Mouse (Mus musculus) adrenal gland, postnatal 10 days (tissue): ENCODE measurements around the gene Olfr794. TPM values are rescaled to one million over a fixed set of nuclear protein-coding genes. Genes with fewer than 3 reads are reported as not detected.

Experiments
- DNase-seq: peaks from one replicate; pipeline ENCODE4 v3.0.0; 2021; ENCODE audit warnings: mixed read lengths
- long read RNA-seq, 2 experiments: library from polyadenylated mRNA; stranded (forward); transcript quantifications; one replicate each; pipeline ENCODE4 v2.0.0; 2021
- microRNA-seq: library from miRNA; unstranded; fragments of <30 nt; microRNA quantifications from one replicate; pipeline ENCODE4 v1.2.0, GENCODE M21; 2021
- total RNA-seq, 2 experiments: library from RNA; stranded (reverse); gene quantifications; 2 replicates each; pipeline ENCODE4 v1.2.3; 2021

The Olfr794 gene
- total RNA-seq = not detected
- long read RNA-seq, experiment 1 = 0 reads
- long read RNA-seq, experiment 2 = 0 reads

DNA sequence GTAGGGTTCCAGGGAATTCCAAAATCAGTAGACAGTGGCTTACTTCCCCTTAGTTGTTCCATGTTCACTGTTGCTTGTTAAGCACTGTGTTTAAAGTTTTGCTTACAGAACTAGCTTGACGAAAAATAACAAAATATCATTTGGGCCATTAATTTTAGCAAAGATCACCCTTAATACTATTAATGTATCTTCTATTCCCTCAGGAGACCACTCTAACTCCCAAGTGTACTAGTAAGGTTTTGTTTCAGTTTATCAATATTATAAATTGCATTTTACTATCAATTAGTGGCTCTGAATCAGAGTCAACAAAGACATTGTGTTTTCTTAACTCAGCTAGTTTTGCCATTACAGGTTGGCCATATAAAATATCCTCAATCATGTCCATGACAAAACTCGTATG lies at the start of gene Olfr794:
Gene Olfr794 (plus strand): TSS at position 301 of the 400 bp plus-strand sequence.
- no peak for DNase-seq

- no peak for DNase-seq
Measured at GRCm38 (mm10) chr10:129521492-129521891, 46.0 kb upstream of the Olfr794 start, which contains the start of gene Olfr791. TSS of gene Olfr791 (plus strand) at chr10:129521792.

DNA sequence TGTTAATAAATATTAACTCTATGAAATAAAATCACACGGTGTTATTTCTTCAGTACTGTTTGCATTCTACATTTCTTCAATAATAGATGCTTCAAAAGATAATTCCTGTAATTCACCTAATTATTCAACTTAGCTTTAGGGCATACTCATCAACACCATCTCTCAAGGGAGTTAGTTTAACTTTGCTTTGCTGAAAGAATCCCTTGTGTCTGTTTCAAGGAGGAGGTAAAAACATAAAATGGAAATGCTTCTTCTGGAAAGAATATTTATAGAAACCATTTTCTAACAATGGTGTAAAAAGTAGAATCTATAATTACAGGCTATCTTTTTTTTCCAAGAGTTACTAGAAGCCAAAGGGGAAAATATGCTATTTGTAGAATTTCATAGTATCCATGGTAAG lies 28.6 kb upstream of the Olfr794 start, which contains the start of gene Olfr792:
Gene Olfr792 (plus strand): TSS at position 301 of the 400 bp plus-strand sequence.
- no peak for DNase-seq

DNA sequence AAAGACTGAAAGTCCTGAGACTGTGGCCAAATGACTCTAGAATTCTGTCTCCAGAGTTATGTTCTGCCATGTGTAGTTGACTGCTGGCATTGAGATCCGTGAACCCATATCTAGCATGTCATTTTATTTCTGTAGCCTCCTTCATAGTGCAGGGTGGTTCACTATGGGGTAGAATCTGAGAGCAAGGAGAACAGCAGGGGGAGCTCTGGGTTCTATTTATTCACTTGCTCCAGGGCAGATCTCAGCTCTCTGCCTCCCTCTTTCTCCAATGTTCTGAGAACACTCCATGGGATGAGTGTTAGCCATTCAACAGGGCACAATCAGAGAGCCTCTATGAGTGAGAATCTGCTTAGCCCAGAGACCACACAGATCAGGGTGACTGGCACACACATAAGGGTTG lies 18.1 kb upstream of the Olfr794 start:
- peak; percentile 7 for DNase-seq

- DNase-seq = no peak
Measured at GRCm38 (mm10) chr10:129577066-129577465, 9.6 kb downstream of the Olfr794 start.

DNA sequence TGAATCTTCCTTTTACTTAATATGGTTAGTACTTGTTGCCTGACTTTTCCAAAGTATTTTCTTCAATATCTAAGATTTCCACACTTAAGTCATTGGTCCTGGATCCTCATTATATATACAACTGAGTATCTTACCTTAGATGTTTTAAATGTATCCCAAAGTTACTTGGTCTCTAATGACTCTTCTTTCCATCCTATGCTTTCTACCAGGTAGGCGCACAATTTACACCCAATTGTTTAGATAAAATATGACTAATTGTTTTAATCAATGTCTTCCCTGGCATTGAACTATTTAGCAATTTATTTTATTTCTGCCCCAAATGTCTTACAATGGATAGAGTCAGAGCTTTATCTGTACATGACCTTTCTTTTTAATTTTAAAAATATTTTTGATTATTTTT lies 45.0 kb downstream of the Olfr794 start, which contains the start of gene Olfr796:
Gene Olfr796 (minus strand): TSS at position 101 of the 400 bp plus-strand sequence.
- no peak for DNase-seq

GRCm38 (mm10) chr10:129621724-129622123 lies 54.3 kb downstream of the Olfr794 start:
- no peak for DNase-seq

Small RNA genes lying within 50 kb of the gene (microRNA-seq; reads per million reads assigned to microRNA genes)
- not detected for gene Gm23252

Other genes starting within 250 kb of the Olfr794 start
- not detected for gene Olfr780, start 249.5 kb upstream of the Olfr794 start, total RNA-seq
- not detected for gene Olfr781, start 238.8 kb upstream of the Olfr794 start, total RNA-seq
- not detected for gene Olfr782, start 218.8 kb upstream of the Olfr794 start, total RNA-seq
- under 1 TPM in 1 of 2 experiments, not detected in 1; 0.09 TPM for gene Olfr784, start 183.6 kb upstream of the Olfr794 start, total RNA-seq
- gene Olfr785, start 162.2 kb upstream of the Olfr794 start, total RNA-seq = not detected
- gene Olfr786, start 140.3 kb upstream of the Olfr794 start, total RNA-seq = not detected
- gene Olfr787, start 105.8 kb upstream of the Olfr794 start, total RNA-seq = not detected
- gene Olfr788, start 96.7 kb upstream of the Olfr794 start, total RNA-seq = not detected
- gene Olfr789, start 82.9 kb upstream of the Olfr794 start, total RNA-seq = not detected
- gene Olfr790, start 69.2 kb upstream of the Olfr794 start, total RNA-seq = not detected
- gene Olfr791, start 45.9 kb upstream of the Olfr794 start, total RNA-seq = not detected
- gene Olfr792, start 28.5 kb upstream of the Olfr794 start, total RNA-seq = not detected
- not detected for gene Olfr796, start 44.9 kb downstream of the Olfr794 start, total RNA-seq
- not detected for gene Olfr798, start 60.3 kb downstream of the Olfr794 start, total RNA-seq
- gene Olfr799, start 69.8 kb downstream of the Olfr794 start, total RNA-seq = not detected
- not detected for gene Olfr800, start 90.0 kb downstream of the Olfr794 start, total RNA-seq
- gene Olfr801, start 106.2 kb downstream of the Olfr794 start, total RNA-seq = not detected
- not detected for gene Olfr802, start 120.5 kb downstream of the Olfr794 start, total RNA-seq
- gene Olfr803, start 126.6 kb downstream of the Olfr794 start, total RNA-seq = not detected
- gene Olfr804, start 135.6 kb downstream of the Olfr794 start, total RNA-seq = not detected
- gene Olfr805, start 161.7 kb downstream of the Olfr794 start, total RNA-seq = not detected
- not detected for gene Olfr806, start 174.3 kb downstream of the Olfr794 start, total RNA-seq
- gene Olfr807, start 190.1 kb downstream of the Olfr794 start, total RNA-seq = not detected
- gene Olfr808, start 197.8 kb downstream of the Olfr794 start, total RNA-seq = not detected
- gene Olfr809, start 207.0 kb downstream of the Olfr794 start, total RNA-seq = not detected
- not detected for gene Olfr810, start 227.3 kb downstream of the Olfr794 start, total RNA-seq
- not detected for gene Olfr811, start 236.7 kb downstream of the Olfr794 start, total RNA-seq